Mouse (Mus musculus) gastrocnemius, adult 2 months (tissue): ENCODE results near the gene Mtif2. TPM values are rescaled to one million over a fixed set of nuclear protein-coding genes. Genes with fewer than 3 reads are reported as not detected.

ENCODE experiments used
- DNase-seq: peaks from one replicate; pipeline ENCODE4 v3.0.0; 2022
- H3K27ac ChIP-seq: fragments of 200-600 bp; 2 replicates; pipeline ENCODE4 v1.8.1; 2022; ENCODE audit warnings: mild to moderate bottlenecking
- H3K4me3 ChIP-seq: fragments of 200-600 bp; 2 replicates; pipeline ENCODE4 v1.8.1; 2022; ENCODE audit warnings: mild to moderate bottlenecking, moderate library complexity
- CTCF ChIP-seq: fragments of 200-600 bp; IDR thresholded peaks from 2 replicates; pipeline ENCODE4 v1.8.1; 2022; ENCODE audit warnings: antibody characterized with exemption, mild to moderate bottlenecking, moderate library complexity
- intact Hi-C: fragments of 180-260 bp; cut with DNase I; formaldehyde crosslinking; loops from one replicate; pipeline ENCODE4 v1.15.1; 2025
- long read RNA-seq, 2 experiments: library from polyadenylated mRNA; stranded (forward); transcript quantifications; one replicate each; pipeline ENCODE4 v2.0.0; 2021
- total RNA-seq, 2 experiments: library from RNA; stranded (reverse); gene quantifications; 2 replicates each; pipeline ENCODE4 v1.2.3; 2021

Mtif2 gene
- total RNA-seq: 10 to 100 TPM; 21.5 to 32.1 TPM
- long read RNA-seq, experiment 1, transcript Mtif2-202 (14 exons, 2,741 nt): major isoform, 12 of 22 reads
- long read RNA-seq, experiment 1, partial matches to known transcripts: 2 of 22 reads
- long read RNA-seq, experiment 1, other reads (novel, unspliced or antisense): 5 of 22 reads
- long read RNA-seq, experiment 2, transcript Mtif2-202 (14 exons, 2,741 nt): major isoform, 18 of 23 reads
- long read RNA-seq, experiment 2, partial matches to known transcripts: 1 of 23 reads
- long read RNA-seq, experiment 2, other reads (novel, unspliced or antisense): 2 of 23 reads

GRCm38 (mm10) chr11:29525988-29526794, at the start of gene Mtif2:
TSS of gene Mtif2 (plus strand) at chr11:29526408.
- TF ChIP-seq CTCF: no peak
- peak; percentile 85 for DNase-seq
- intact Hi-C loops: loop anchor here (1.0 to 10.0 kb wide), 3 partner anchors 21 to 281 kb away; partner anchors contain the start of genes Ccdc88a, Cfap36 and Clhc1
- H3K27ac ChIP-seq: peak within 1 kb of the TSS; percentile 93
- H3K4me3 ChIP-seq: peak within 1 kb of the TSS; percentile 92

GRCm38 (mm10) chr11:29493135-29493534, 33.1 kb upstream of the Mtif2 start:
- no peak for TF ChIP-seq CTCF
- intact Hi-C loops: no loop called here
- no peak for DNase-seq

GRCm38 (mm10) chr11:29496962-29497361, 29.2 kb upstream of the Mtif2 start:
- Histone ChIP-seq H3K4me3 (no peak overlapping the region), H3K27ac (no peak overlapping the region)
- DNase-seq: no peak
- TF ChIP-seq CTCF: no peak
- intact Hi-C loops: no loop called here

More at GRCm38 (mm10) chr11:29493135-29493534, 33.1 kb upstream of the Mtif2 start:
- H3K4me3 ChIP-seq: no peak overlapping the region
- H3K27ac ChIP-seq: no peak overlapping the region

- no peak overlapping the region for H3K27ac ChIP-seq
- no peak for TF ChIP-seq CTCF
- DNase-seq: no peak
- no peak overlapping the region for H3K4me3 ChIP-seq
- intact Hi-C loops: no loop called here
Measured at GRCm38 (mm10) chr11:29503948-29504893, 22.0 kb upstream of the Mtif2 start.

- TF ChIP-seq CTCF: no peak
- intact Hi-C loops: no loop called here
- no peak for DNase-seq
- Histone ChIP-seq H3K27ac (no peak overlapping the region), H3K4me3 (no peak overlapping the region)
Measured at GRCm38 (mm10) chr11:29504899-29505625, 21.1 kb upstream of the Mtif2 start.

GRCm38 (mm10) chr11:29509421-29509820, 16.8 kb upstream of the Mtif2 start:
- intact Hi-C loops: no loop called here
- Histone ChIP-seq H3K27ac (no peak overlapping the region), H3K4me3 (no peak overlapping the region)
- DNase-seq: no peak
- TF ChIP-seq CTCF: no peak

- no peak for DNase-seq
- Histone ChIP-seq H3K27ac (no peak overlapping the region), H3K4me3 (no peak overlapping the region)
- intact Hi-C loops: loop anchor here (5.0 kb wide), 1 partner anchor 341 kb away; the partner anchor contains the start of gene Ppp4r3b
- TF ChIP-seq CTCF: no peak
Measured at GRCm38 (mm10) chr11:29512818-29513535, 13.2 kb upstream of the Mtif2 start.

- TF ChIP-seq CTCF: no peak
- peak overlapping the region; percentile 90 for H3K27ac ChIP-seq
- intact Hi-C loops: loop anchor here (5.0 kb wide), 1 partner anchor 342 kb away; the partner anchor contains the start of gene Ppp4r3b
- peak overlapping the region; percentile 88 for H3K4me3 ChIP-seq
- DNase-seq: no peak
Measured at GRCm38 (mm10) chr11:29514325-29514681, 11.9 kb upstream of the Mtif2 start.

GRCm38 (mm10) chr11:29514682-29515412, 11.4 kb upstream of the Mtif2 start, which contains the start of gene Prorsd1:
TSS of gene Prorsd1 (minus strand) at chr11:29515033.
- intact Hi-C loops: loop anchor here (5.0 kb wide), 1 partner anchor 343 kb away; the partner anchor contains the start of gene Ppp4r3b
- no peak for TF ChIP-seq CTCF
- H3K4me3 ChIP-seq: peak within 1 kb of the TSS; percentile 88
- DNase-seq: peak; percentile 95
- H3K27ac ChIP-seq: peak within 1 kb of the TSS; percentile 90

GRCm38 (mm10) chr11:29538201-29538600, 12.0 kb downstream of the Mtif2 start:
- H3K4me3 ChIP-seq: no peak overlapping the region
- TF ChIP-seq CTCF: no peak
- H3K27ac ChIP-seq: no peak overlapping the region
- intact Hi-C loops: no loop called here
- DNase-seq: no peak
